Mouse (Mus musculus) kidney, adult 2 months (tissue): ENCODE results near the gene Hoxd13. TPM values are rescaled to one million over a fixed set of nuclear protein-coding genes. Genes with fewer than 3 reads are reported as not detected.

Source experiments
- DNase-seq: peaks from one replicate; pipeline ENCODE4 v3.0.0; 2021
- H3K27ac ChIP-seq: fragments of 200-500 bp; 2 replicates; pipeline ENCODE4 v1.5.1; 2012; ENCODE audit warnings: low read depth, low read length, control low read depth, inconsistent platforms; ENCODE audit not compliant: insufficient read depth
- H3K27me3 ChIP-seq: fragments of 200-500 bp; replicated peaks from 2 replicates; pipeline ENCODE4 v1.6.1; 2012; ENCODE audit warnings: mild to moderate bottlenecking, moderate library complexity, low read length, inconsistent platforms; ENCODE audit not compliant: control insufficient read depth, insufficient read depth
- H3K36me3 ChIP-seq: fragments of 200-500 bp; 2 replicates; pipeline ENCODE4 v1.6.1; 2012; ENCODE audit warnings: mild to moderate bottlenecking, moderate library complexity, low read length, inconsistent platforms; ENCODE audit not compliant: control insufficient read depth, insufficient read depth
- H3K4me1 ChIP-seq: fragments of 200-500 bp; 2 replicates; pipeline ENCODE4 v1.6.1; 2011; ENCODE audit warnings: low read length; ENCODE audit not compliant: control insufficient read depth, insufficient read depth
- H3K4me3 ChIP-seq: fragments of 200-500 bp; 2 replicates; pipeline ENCODE4 v1.5.1; 2011; ENCODE audit warnings: mild to moderate bottlenecking, low read depth, low read length, control low read depth; ENCODE audit not compliant: insufficient read depth
- CTCF ChIP-seq: fragments of 200-500 bp; conservative IDR thresholded peaks from 2 replicates; pipeline ENCODE4 v1.5.1; 2011; ENCODE audit warnings: low read depth, mild to moderate bottlenecking, control low read depth, low read length, moderate library complexity, mixed read lengths; ENCODE audit not compliant: insufficient read depth, insufficient read length
- POLR2A ChIP-seq: fragments of 200-500 bp; IDR thresholded peaks from one replicate; pipeline ENCODE4 v1.6.1; 2011; ENCODE audit warnings: low read depth, low read length, control low read depth
- WGBS: fragments of 180-500 bp; shearing (Covaris S2); methylation state at CpG from one replicate; pipeline ENCODE4 v1.1.7; 2018; 5-methylcytosine and 5-hydroxymethylcytosine counted together
- polyA plus RNA-seq: library from polyadenylated mRNA; depleted of rRNA; stranded (reverse); fragments of >200 nt; gene quantifications from 2 replicates; pipeline ENCODE4 v1.2.3, GENCODE M21; 2012

Gene Hoxd13
- polyA plus RNA-seq, 1 experiment, result not detected

DNA sequence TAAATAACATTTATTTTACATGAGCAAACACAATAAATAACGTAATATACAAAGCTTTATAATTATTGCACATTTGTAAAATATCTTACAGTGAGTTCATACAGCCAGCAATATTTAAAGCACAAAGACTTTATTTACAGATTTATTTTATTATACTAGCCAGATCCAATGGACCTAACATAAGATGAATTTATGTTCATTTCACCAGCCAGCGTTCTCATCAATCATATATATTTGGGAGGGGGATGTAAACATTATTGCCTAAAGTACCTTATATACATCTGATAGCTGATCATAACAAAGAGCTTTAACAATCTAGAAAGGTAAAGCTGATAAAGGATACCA lies 15.1 kb upstream of the Hoxd13 start:
- TF ChIP-seq POLR2A (no peak), CTCF (no peak)
- no peaks in the 10 kb centered on the region for H3K36me3 ChIP-seq
- no peaks in the 10 kb centered on the region for H3K4me1 ChIP-seq
- 50% methylated on average over 2 of the region's 2 CpGs for WGBS
- H3K4me3 ChIP-seq, result no peak overlapping the region
- peaks cover 19% of the 10 kb centered on the region for H3K27me3 ChIP-seq
- DNase-seq, result no peak
- no peak overlapping the region for H3K27ac ChIP-seq

DNA sequence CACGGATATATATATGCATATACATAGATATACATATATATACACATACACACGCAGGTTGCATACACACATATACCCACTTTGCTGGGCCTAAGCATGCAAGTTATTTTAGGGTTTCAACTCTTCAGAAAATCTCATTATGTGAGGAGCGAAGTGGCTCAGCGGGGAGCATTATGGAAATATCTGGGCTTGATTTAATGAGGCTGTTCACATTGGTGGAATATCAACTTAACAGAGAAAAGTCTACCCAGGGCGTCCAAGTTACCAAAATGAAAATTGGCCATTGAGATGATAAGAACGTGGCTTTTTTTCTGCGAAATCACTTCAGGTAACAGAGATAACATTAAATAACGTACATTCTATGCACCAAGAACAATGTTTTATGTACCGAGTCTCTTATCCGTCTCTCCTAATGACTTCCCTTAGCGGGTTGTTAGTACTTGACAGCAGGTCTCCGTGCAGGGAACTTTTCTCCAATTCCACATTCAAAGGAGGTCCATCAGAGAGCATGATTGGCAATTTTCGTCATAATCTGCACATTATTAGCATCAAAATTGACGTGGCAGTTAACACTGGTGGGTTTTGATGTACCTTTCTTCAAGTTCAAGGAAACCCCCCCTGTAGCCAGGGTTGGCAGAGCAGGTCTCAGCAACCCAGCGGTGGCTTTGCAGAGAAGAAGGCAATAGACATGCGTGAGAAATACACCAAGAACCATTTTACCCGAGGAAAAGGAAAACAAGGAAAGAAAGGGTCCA lies 14.2 kb upstream of the Hoxd13 start:
- no peak for TF ChIP-seq POLR2A
- TF ChIP-seq CTCF, result no peak
- 17% methylated on average over 17 of the region's 17 CpGs for WGBS
- H3K4me1 ChIP-seq, result no peaks in the 10 kb centered on the region

DNA sequence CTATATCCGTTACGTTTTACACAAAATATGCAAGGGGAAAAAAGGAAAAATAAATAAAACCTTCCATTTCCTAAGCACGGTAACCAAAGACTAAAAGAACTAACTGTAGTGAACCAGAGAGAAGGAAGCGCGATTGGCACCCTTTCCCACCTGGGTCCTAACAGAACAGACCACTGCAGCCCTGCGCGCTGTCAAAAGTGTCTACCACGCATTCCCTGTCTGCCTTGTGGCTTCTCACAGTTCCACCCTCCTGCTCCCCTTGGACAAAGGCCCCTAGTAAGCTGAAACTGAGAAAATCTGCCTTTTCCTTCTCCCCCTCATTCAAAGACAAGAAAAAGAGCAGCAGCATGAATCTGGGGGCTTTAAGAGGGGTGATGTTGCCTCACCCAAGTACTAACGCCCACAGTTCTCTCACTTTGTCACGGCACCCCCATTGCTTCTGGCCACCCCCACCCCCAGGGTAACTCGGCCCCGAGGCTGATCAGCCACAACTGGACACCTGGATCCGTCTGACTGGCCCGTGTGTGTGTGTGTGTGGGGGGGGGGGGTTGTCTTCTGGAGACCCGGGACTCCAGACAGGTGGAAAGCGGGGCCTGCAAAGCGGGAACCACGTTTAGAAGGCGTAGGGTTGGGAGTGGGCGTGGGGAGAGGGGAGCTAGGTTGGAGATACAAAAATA lies 13.2 kb upstream of the Hoxd13 start:
- TF ChIP-seq CTCF, result no peak
- no peak for TF ChIP-seq POLR2A
- DNase-seq, result no peak
- no peaks in the 10 kb centered on the region for H3K36me3 ChIP-seq
- WGBS, result 7% methylated on average over 20 of the region's 20 CpGs
- peaks cover 28% of the 10 kb centered on the region for H3K27me3 ChIP-seq
- H3K4me1 ChIP-seq, result no peaks in the 10 kb centered on the region
- H3K4me3 ChIP-seq, result no peak overlapping the region
- H3K27ac ChIP-seq, result no peak overlapping the region

More for the DNA sequence above, 14.2 kb upstream of the Hoxd13 start:
- Histone ChIP-seq H3K27ac (no peak overlapping the region), H3K36me3 (no peaks in the 10 kb centered on the region), H3K4me3 (no peak overlapping the region), H3K27me3 (peaks cover 24% of the 10 kb centered on the region)
- DNase-seq, result peak; percentile 13

DNA sequence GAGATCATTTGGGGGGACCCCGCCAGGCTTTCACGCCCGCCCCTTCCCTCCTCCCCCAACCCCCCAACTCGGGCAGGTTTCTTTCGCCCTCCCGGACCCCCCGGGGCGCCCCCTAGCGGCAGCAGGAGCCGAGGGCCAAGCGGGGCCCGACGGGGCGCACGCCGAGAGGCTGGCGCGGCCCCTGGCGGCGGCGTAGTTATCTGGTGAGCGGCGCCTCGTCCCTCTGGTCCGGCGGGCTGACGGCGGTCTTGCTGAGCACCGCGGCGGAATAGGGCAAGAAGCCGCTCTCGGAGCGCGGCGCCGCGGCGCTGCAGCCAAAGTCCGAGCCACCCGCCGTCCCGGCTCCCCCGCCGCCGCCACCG lies 12.7 kb upstream of the Hoxd13 start:
- H3K36me3 ChIP-seq, result no peaks in the 10 kb centered on the region
- H3K27ac ChIP-seq, result no peak overlapping the region
- no peaks in the 10 kb centered on the region for H3K4me1 ChIP-seq
- 2% methylated on average over 41 of the region's 47 CpGs for WGBS
- H3K4me3 ChIP-seq, result no peak overlapping the region
- no peak for TF ChIP-seq CTCF
- TF ChIP-seq POLR2A, result no peak
- H3K27me3 ChIP-seq, result peaks cover 28% of the 10 kb centered on the region
- DNase-seq, result peak; percentile 27

DNA sequence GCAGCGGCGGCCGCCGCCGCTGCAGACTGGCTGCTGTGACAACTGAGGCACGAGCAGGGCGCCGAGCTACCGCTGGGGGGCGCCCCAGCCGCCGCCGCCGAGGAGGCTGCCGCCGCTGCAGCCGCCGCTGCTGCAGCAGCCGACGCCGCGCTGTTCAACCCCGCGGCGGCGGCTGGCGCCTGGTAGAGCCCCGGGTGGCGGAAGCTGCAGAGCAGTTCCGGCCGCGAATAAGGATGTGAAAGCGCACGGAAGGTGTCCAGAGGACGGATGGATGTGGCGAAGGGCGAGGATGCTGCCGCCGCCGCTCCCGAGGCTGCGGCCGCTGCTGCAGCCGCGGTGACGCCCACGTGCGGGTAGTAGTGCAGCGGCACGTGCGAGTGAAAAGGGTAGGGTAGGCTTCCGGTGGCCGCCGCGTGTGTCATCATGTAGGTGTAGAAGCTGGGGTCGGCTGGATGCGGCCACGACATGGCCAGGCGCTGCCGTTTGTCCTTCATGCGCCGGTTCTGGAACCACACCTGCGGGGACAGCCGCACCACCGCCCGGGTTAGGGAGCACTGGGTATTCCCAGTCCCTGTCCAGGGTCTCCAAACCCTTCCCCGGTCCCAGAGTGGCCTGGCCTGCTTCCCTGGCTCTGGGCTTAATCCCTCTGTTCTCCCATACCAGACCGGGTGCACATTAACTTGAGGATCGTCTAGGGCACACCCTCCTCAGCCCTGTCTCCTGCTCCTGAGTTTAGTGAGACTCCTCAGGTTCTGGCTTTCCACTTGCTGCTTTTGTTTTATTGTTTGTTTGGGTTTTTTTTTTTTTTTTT lies 12.1 kb upstream of the Hoxd13 start:
- Histone ChIP-seq H3K27ac (no peak overlapping the region), H3K4me3 (no peak overlapping the region), H3K27me3 (peaks cover 28% of the 10 kb centered on the region), H3K36me3 (no peaks in the 10 kb centered on the region), H3K4me1 (no peaks in the 10 kb centered on the region)
- TF ChIP-seq POLR2A, result no peak
- TF ChIP-seq CTCF, result no peak
- WGBS, result 2% methylated on average over 68 of the region's 69 CpGs
- peak; percentile 44 for DNase-seq

DNA sequence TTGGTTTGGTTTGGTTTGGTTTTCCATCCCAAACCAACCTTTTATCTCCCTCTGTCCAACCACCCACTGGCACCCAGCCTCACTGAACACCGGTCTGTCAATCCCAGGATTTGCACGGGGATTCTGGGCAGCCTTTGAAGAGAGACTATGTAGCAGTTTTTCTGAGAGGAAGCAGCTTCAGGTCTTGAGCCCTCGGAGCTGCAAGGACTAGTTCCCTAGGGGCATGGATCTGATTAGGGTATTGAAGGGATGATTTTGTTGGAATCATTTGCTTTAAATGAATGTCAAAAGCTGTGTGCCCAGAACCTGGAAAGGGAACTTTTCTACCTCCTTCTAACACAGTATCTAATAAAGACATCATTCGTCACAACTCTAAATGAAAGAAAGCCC lies 11.5 kb upstream of the Hoxd13 start:
- WGBS, result 14% methylated on average over 4 of the region's 4 CpGs
- Histone ChIP-seq H3K27ac (no peak overlapping the region), H3K27me3 (peaks cover 28% of the 10 kb centered on the region), H3K36me3 (no peaks in the 10 kb centered on the region), H3K4me1 (no peaks in the 10 kb centered on the region), H3K4me3 (no peak overlapping the region)
- TF ChIP-seq POLR2A, result no peak
- no peak for TF ChIP-seq CTCF
- DNase-seq, result peak; percentile 14

DNA sequence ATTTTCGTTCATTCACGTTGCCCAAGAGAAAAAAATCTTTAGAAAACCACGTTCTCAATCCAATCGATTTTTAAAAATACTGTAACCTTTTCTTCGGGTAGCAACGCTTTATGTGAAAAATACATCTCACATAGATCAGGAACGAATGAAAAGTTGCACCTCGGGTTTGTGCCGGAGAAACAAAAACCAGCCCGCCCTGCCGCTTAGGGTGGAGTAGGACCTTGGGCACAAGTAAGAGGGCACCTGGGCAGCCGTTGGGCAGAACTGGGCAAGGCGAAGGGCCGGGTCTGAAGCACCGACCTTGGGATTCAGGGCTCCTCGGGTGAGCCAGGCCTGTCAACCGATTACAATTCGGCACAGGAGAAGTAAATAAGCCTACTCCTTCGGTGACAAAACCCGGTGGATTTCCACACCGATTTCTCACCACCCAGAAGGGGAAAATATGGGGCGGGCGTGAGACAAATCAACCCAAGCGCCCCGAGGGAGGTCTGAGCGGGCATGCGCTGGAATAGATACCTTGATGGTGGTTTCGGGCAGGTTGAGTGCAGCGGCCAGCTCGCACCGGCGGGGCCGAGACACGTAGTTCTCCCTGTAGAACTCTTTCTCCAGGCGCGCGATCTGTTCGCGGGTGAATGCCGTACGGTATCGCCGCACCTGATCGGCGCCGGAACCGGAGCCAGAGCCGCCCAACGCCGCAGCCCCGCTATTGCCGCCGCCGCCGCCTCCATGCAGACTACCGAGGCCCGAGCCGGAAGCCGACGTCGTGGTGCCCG lies 10.7 kb upstream of the Hoxd13 start:
- Histone ChIP-seq H3K4me3 (no peak overlapping the region), H3K27me3 (peaks cover 28% of the 10 kb centered on the region), H3K27ac (no peak overlapping the region), H3K36me3 (no peaks in the 10 kb centered on the region), H3K4me1 (no peaks in the 10 kb centered on the region)
- WGBS, result 6% methylated on average over 62 of the region's 62 CpGs
- TF ChIP-seq POLR2A, result no peak
- TF ChIP-seq CTCF, result no peak
- DNase-seq, result peak; percentile 36
